Mouse (Mus musculus): Measurements from ENCODE around the gene Kel.

Gene Kel

GRCm38 (mm10) chr6:41646220-41646619 is 57.9 kb downstream of the Kel start:
- DNase-seq (ENCODE audit: low spot score), result no peak

DNA sequence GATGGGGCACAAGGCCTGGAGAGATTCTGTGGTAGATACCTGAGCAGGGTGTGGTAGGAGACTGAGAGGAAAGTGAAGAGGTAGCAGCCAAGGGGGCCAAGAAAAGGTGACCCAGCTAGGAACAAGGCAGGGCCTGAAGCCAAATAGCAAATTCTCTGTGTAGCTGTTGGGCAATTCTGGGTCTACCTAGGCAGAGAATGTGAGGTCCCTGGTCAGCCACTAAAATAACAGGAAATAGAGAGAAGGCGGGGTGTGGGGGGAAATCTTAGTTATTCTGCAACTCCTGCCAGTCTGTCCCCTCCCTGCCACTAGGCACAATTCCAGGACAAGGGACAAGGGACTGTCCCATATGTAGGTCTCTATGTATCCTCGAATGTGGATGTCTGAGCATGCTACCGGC is 60.9 kb downstream of the Kel start:
- no peak for DNase-seq (ENCODE audit: low spot score)

DNA sequence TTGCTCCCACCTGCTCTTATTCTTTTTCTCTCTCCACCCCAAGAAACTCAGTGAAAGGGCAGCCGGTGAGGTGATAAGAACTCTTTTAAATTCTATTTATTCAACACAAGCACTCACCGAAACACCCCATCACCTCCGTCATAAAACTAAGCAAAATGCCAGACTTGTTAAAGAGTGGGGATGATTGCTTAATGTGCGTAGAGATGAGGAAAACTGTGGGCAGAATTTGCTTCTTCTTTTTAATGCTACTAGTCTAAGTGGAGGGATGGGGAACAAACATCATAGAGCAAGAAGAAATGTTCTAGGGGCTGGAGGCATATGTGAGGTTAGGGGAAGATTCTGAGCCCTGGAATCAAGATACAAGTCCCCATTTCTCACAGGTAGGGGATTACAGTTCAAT is 61.4 kb downstream of the Kel start:
- no peak for DNase-seq (ENCODE audit: low spot score)

GRCm38 (mm10) chr6:41641173-41641866 is 62.8 kb downstream of the Kel start:
- DNase-seq (ENCODE audit: low spot score), result no peak

DNA sequence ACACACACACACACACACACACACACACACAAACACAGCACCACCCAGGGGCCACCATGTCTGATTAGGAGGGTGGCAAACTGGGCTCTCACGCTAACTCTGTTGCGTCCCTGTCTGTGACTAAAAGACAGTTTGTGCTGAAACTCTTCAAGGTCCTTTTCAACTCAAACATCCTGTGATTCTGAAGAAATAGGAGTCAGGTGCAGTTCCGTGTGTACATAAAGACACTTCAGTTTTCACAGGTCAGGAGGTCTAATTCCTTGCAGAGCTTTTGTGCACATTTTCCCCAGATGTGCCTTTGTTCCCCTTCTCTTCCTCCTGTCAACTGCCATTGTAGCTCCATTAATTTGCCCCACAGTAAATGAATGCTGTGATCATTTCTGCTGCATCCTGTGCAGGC is 63.7 kb downstream of the Kel start:
- no peak for DNase-seq (ENCODE audit: low spot score)

GRCm38 (mm10) chr6:41637927-41638506 is 66.1 kb downstream of the Kel start:
- DNase-seq (ENCODE audit: low spot score), result no peak

DNA sequence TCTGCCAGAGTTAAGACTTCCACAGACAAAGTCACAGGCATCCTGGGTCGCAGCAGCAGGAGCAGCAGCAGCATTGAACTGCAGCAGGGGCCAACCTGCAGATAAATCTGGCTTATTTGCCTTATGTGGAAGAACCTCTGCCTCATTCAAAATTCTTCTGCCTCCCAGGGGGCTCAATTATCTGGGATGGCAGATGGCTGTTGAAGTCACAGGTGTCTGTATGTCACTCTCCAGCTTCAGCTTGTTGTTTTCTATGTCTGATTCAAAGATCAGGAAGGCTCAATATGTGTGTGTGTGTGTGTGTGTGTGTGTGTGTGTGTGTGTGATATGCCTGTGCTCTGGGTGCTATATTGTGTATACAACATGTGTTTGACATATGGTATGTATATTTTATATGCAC is 66.7 kb downstream of the Kel start:
- no peak for DNase-seq (ENCODE audit: low spot score)

All from layer of hippocampus, adult 11-12 months (tissue).